Mouse (Mus musculus): Measurements from ENCODE around the gene Nyap1.

The Nyap1 gene

DNA sequence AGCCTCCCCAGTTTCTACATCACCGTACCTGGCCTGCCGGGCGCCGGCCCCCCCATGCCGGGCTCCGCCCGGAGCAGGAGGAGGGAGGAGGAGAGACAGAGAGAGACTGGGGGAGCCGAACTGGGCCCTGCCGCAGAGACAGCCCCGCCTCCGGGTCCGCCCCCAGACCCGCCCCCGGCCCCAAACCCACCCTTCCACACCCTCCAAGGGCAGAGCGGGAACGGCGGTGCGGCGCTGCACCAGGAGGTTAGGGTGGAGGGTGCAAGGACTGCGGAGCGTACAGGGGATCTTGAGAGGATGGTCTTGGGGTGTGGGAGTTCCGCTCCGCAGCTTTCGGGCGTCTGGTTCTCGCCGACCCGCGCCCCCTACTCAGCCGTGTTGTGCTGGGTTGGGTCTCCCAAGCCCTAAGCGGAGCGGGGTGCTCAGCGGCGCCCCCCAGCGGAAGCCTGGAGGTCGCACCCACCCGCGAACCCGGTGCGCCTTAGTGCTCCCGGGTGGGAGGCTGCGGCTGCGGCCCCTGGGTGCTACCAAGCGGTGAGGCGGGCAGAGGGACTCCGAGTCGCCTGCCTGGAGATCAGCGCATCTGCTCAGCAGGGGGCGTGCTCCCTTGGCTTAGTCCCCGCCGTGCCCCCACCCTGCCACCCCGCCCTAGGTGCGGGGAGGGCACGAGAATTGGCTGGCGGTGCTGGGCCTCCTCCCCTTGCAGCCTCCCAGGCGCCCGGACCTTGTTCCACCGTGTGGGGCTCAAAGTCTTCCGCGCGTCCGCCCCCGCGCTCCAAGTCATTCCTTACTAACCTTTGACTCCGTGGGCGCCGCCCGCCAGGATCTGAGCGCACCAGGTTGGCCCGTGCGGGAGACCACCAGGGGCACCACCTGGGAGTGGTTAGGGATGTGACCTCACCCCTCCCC is at the start of gene Nyap1:
TSS of gene Nyap1 (minus strand) at position 585 of the 909 bp plus-strand sequence.
- DNase-seq (ENCODE audit: low spot score): peak; percentile 82

DNA sequence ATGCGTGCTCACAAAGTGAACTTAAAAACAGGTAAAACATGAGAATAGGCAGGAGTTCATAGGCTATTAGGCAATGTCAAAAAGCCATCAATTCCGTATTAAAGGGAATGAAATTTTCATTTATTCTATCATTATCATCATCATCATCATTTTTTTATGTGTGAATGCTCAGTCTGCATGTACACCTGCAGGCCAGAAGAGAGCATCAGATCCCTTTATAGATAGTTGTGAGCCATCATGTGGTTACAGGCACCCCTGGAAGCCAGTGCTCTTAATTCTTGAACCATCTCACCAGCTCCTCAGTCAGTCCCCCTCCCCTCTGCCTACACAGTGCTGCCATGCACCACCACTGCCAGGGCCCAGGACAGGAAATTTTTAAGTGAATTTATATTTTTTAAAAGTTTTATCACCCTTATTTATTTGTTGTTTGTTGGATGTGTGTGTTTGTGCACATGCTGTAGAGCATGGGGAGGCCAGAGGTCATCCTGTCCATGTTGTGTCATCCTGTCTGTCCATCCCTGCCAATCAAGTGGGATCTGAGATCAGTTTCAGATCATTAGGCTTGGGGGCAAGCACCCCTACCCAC is 47.6 kb upstream of the Nyap1 start:
- no peak for DNase-seq (ENCODE audit: low spot score)

DNA sequence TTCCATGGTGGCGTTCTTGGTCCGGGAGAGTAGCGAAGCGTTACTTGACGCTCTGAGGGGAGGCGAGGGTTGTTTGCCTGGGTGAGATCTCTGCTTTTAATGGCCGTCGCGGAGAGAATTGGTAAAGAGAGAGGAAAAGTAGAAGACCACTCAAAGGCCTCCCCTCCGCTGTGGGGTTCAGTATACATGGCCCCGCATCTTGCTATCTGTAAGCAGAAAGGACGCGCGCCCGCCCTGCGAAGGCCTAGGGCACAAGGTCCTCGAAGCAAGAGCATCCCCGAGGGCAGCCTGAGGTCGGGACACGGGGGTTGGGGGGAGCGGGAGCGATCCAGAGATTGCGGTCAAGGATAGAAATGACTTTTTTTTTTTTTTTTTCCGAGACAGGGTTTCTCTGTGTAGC is 46.8 kb upstream of the Nyap1 start:
- no peak for DNase-seq (ENCODE audit: low spot score)

DNA sequence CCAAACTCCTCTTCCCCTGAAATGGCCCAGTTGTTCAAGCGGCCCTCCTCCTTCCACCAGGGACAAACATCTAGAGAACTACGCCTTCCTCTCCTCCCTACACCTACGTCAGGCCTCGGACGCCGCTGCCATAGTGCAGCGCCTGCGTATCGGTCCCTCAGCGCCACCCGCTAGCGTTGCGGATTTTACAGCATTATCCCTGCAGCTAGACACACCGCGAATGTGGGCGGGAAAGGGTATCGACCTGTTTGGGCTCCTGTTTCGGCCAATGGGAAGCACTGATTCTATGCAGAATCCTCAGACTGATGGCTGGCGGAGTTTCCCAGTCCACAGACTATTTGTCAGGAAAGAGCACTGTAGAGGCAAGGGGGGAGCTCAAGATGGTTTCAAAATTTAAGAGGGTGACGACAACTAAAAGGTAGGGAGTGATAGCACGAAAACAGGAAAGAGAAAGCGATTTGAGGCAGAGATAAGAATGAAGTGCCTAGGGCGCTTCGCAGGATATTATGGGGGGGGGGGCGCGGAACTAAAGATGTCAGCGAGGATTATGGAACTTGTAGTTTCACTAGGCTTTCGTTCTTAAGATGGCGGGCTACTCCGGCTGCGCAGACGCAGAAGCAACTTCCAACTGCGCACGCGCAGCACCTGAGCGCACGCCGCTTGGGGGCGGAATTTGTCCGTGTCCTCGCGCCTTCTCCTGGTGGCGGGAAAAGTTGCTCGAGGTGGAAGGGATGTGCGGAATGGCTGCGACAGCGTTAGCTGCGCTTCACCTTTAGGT is 45.9 kb upstream of the Nyap1 start, which contains the start of the genes Mepce and Zcwpw1:
TSS of gene Mepce (minus strand) at position 505 of the 778 bp plus-strand sequence.
TSS of gene Zcwpw1 (plus strand) at position 648 of the 778 bp plus-strand sequence.
- peak; percentile 95 for DNase-seq (ENCODE audit: low spot score)

DNA sequence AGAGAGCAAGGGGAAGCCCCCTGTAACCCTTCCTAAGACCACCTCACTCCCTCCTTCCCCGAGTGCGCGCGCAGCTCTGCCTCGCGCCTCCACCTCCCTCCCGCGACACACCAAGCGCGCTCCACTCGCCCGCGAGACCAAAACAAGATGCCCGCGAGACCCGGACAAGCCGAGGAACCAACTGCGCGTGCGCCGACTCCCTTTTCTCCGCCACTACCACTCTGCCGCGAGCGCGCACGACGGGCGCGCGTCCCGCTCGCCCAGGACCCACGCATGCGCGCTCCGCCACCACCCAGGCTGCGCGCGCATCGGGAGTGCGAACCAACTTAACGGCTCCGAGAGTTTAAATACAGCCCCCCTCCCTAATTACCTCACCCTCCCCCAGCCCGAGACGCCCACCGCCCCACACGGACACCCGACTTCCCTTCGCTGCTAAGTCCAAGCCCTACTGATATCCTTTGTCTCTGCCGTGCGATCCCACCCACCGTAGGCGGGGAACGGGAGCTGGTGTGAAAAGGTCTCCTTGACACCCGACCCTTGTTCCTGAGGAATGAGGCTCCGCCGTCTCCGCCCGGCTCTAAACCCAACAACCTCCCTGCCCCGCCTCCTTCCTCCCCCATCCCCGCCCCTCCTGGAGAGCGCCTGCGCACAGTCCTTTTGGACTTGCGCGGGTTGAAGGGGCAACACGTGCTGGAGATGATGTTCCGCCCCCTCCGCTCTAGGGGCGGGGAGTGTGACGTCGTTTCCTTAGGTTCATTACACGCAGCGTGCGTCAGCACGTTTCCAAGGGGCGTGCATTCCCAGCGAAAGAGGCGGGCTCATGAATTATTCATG is 44.9 kb upstream of the Nyap1 start:
- DNase-seq (ENCODE audit: low spot score): peak; percentile 99

DNA sequence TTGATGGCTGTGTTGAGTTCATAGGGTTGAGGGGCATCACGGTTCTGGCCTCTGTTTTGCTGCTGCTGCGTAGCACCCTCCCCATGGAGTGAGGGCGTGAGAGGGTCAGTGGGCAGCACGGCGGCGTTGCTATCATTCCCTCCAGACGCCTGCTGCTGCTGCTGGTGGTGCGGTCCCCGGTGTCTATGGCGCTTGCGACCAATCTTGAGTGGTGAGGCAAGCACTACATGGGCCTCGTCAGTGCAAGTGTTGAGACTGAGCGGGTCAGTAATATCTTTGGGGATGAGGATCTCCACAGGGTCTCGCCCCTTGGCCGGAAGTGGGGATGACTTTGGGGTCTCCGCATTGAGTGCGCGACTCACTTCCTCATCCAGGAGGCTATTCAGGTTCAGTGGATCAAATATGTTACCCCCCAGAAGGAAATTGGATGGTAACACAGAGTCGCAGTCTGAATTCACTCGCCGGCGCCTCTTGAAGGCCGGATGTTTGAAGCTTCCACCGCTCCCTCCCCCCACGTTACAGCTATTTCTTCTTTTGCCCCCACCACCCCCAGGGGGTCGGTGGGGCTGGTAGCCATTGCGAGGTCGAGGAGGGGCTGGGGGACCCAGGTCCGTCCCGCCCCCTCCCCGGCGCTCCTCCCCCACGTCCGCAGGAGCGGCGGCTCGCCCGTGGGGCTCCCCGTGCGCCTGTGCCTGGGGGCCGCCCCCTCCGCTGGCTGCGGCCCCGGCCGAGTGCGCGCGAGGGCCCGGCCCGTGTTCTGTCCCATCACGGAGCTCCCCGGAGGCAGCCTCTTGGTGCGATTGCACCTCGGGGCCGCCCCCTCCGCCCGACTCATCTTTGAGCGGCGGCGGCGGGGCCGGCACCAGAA is 44.0 kb upstream of the Nyap1 start:
- peak; percentile 68 for DNase-seq (ENCODE audit: low spot score)

DNA sequence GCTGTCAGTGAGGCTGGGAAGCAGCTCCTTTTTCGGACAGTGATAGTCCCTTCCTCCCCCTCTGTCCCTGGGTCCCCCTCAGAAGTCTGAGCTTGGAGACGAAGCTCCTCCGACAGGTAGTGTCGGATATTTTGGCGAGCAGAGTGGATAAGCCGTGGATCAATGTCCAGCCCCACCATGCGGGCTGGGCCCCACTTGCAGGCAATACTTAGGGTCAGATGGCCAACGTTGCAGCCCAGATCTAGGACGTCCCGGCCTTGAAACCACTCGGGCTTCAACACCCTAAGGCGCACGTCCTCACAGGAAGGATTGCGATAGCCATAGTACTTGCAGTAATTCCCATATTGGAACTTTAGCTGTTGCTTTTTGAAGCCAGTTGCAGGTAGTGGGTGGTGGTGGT is 43.1 kb upstream of the Nyap1 start:
- peak; percentile 18 for DNase-seq (ENCODE audit: low spot score)

DNA sequence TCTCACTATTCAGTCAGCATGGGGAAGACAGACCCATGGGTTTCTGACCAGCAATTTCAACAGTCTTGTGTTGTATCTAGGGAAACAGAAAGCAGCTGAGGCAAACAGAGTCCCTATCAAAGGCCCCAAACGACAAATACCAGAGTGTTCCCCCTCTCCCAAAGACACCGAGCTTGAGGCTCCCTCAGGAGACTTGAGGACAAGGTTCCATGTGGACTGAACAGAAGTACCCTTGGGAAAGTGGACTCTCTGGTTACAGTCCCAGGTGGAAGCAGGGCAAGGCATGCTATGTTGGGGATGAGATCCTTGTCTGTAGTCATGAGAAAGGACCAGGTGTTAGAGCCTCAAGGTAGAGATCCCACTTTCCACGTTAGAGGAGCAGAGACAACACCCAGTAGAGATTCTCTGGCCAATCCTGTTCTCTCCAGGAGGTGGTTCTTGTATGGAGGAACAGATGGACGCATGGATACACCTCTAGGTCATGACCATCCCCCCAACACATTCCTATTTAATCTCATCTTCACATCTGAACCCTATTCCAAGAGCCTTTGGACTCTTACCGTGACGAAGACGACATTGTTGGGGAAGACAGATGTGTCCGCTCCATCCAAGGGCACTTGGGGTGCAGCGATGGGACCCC is 42.6 kb upstream of the Nyap1 start:
- no peak for DNase-seq (ENCODE audit: low spot score)

DNA sequence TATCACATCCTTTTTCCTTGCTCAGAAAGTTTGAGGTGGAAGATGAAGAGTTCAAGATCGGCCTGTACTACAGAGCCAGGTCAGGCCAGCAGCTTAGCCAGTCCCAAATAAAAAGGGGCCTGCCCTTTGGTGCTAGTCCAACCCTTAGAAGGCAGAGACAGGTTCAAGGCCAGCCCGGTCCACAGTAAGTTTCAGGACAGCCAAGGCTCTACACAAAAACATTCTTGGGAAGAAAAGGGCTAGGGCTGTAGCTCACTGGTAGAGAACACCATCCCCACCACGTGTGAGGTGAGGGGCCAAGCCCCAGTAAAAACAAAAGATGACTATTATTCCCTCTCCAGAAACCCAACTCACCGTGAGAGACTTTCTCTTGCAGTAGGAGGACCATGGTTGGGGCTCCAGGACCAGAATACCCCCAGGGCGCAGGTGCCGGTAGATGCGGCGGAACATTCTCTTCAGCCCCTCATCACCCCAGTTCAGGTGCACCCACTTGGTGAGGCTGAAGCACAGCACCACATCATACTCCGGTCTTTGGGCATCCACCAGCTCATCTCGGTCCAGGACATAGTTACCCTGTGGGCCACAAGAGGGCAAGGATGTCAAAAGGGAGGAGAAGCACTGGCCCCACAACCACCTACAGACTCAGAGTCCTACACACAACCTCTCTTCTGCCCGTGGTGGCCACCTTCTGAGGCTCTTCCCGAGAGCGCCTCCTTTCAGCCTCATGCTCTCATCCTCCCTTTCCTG is 41.5 kb upstream of the Nyap1 start:
- DNase-seq (ENCODE audit: low spot score): no peak

DNA sequence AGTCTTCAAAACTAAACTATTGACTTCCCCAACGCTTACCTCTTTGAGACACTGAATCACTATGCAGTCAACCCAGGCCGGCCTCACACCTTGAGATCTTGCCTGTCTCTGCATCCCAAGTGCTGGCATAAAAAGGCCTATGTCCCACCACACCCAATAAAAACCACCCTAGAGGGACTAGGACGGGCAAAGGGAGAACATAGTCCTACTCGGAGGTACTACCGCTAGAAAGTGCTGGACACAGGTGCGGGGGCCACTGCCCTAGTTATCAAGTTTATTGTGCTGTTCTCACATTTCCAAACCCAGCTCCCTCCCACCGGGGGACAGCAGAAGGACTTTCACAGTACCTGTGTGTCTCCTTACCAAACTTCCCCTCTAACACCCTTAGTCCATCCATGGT is 40.3 kb upstream of the Nyap1 start:
- no peak for DNase-seq (ENCODE audit: low spot score)

DNA sequence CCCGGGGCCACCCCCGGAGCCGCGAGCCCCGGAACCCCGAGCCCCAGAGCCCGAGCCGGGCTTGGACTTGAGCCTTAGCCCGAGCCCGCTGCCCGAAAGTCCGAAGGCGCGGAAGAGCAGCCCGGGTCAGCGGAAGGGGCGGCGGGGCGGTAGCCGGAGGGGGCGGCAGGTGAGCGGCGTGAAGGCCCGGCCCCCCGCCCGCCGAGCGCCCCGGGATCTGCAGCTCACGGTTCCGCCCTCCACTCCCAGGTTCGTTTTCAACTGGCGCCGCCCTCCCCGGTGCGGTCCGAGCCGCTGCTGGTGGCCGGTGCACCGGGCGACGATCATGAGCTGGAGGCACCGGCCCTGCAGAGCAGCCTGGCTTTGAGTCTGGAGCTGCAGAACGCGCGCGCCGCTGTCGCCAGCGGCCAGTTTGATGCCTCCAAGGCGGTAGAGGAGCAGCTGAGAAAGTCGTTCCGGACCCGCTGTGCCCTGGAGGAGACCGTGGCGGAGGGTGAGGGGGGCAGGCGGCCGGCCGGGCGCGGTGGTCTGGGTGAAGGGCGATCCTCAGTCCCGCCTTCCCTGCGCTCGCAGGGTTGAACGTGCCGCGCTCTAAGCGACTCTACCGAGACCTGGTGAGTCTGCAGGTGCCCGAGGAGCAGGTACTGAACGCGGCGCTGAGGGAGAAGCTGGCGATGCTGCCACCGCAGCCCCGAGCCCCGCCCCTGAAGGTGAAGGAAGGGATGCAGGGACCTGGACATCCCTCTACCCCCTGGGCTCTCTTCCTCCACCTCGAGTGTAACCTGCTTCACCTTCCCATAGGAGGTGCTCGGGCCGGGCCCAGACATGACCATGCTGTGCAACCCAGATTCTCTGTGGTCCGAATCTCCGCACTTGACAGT is 37.9 kb upstream of the Nyap1 start:
- peak; percentile 26 for DNase-seq (ENCODE audit: low spot score)

DNA sequence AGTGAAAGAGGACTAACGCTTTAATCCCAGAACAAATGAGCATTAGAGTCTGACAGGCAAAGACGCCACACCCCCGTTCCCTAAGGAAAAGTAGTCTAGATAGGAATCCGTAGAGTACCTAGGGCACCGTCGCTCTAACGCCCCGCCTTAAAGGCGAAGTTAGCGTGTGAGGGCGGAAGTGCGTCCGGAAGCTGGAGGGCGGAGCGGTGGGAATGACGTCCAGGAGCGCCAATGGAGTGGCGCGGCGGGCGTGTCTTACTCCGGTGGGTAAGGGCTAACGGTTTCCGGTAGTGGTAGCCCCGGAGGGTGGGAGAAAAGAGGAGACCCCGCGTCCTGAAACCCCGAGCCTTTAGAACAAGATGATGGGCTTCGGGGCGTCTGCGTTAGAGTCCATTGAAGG is 37.2 kb upstream of the Nyap1 start, which contains the start of gene Ppp1r35:
TSS of gene Ppp1r35 (plus strand) at position 215 of the 400 bp plus-strand sequence.
- peak; percentile 97 for DNase-seq (ENCODE audit: low spot score)

DNA sequence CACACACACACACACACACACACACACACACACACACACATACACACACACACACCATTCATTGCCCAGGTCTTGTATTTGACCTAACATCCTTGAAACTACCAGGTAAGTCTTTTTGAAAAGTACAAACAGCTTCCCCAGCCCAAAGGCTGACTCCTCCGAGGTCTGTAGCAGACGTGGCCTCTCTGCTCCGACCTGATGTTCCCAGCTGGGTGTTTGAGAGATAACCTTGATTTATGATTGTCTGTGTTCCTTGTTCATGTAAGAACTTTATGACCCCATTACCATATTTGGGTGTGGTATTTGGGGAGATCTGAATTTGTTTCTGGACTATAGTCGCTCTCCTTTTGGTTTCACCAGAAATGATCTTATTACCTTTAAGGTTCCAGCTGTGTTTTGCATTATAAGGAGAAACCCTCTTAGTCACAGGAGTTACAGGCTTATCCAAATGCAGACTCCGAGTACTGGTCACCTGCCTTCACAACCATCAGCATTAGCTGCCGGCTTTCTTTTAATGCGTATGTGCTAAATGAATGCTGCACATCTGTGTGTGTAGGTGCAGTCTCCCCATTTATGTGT is 35.9 kb upstream of the Nyap1 start:
- no peak for DNase-seq (ENCODE audit: low spot score)

DNA sequence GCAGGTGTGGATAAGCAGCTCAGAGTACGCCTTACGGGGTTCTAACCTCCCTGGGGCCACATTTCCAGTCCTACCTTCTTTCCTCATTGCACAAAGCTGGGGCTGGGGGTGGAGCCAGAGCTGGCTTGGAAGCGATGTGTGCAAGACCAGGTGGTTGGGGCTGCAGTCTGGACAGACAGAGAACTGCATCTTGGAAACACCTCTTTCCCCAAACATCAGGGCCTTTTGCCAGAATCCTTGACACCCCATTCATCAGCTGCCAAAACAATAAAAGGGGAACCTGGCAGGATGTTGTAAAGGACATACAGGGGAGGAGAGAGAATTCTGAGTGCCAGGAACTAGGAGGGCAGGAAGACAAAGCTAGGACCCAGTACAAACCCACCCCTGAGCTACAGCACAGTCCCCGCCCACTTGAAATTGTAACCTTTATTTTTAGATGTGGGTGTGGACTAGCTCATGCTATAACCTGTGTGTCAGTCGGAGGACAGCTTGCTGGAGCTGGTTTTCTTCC is 35.1 kb upstream of the Nyap1 start:
- DNase-seq (ENCODE audit: low spot score): peak; percentile 39

DNA sequence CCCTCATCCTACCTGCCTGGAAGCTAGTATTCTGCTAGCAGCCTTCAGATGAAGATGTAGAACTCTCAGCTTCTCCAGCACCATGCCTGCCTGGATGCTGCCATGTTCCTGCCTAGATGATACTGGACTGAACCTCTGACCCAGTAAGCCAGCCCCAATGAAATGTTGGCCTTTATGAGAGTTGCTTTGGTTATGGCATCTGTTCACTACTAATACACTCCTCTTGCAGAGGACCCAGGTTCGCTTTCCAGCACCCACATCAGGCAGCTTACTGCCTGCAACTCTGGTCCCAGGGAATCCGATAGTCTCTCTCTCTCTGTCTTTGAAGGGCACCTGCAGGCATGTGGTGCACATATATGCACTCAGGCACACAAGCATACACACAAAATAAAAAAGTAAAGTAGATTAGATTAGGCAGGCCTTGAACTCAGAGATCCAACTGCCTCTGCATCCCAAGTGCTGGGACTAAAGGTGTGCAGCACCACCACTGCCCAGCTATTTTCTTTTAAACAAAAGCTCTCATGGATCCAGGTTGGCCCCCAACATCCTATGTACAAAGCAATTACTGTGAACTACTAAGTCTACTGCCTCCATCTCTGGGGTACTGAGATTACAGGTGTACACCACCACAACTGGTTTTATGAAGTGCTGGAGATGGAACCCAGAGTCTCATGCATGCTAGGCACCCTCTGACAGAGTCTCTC is 34.3 kb upstream of the Nyap1 start:
- no peak for DNase-seq (ENCODE audit: low spot score)

DNA sequence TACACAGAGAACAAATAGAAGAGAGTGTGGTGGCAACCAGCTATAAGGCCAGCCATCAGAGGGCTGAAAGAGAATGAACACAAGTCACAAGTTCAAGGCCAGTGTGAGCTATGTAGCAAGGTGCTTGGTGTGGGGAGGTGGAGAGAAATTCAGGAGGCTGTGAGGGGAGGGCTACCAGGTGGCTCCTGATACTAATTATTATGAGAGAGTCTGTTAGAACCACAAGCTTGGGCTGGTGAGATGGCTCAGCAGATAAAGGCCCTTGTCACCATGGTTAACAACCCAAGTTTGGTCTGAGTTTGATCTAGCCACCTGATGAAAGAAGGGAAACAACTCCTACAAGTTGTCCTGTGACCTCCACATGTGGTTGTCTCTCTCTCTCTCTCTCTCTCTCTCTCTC is 31.3 kb upstream of the Nyap1 start:
- no peak for DNase-seq (ENCODE audit: low spot score)

DNA sequence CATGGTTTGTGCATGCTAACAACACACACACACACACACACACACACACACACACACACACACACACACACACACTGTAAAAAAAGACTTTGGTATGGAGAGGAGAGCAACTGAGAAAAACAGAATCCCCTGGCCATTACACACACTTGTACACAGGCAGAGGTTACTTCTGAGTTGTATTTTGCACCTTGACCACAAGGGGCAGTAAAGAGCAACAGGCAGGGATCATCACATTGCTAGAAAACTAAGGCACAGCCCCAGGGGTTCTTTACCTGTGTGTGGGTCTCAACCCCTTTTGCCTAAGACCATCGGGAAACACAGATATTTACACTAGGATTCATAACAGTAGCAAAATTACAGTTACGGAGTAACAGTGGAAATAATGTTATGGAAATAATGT is 29.3 kb upstream of the Nyap1 start:
- DNase-seq (ENCODE audit: low spot score): no peak
